Mouse (Mus musculus): Measurements from ENCODE around the gene Ick. TPM values are rescaled to one million over a fixed set of nuclear protein-coding genes. Genes with fewer than 3 reads are reported as not detected.

Ick gene
- polyA plus RNA-seq (2012; rRNA removed): 33.0 and 34.6 TPM in 2 replicates

DNA sequence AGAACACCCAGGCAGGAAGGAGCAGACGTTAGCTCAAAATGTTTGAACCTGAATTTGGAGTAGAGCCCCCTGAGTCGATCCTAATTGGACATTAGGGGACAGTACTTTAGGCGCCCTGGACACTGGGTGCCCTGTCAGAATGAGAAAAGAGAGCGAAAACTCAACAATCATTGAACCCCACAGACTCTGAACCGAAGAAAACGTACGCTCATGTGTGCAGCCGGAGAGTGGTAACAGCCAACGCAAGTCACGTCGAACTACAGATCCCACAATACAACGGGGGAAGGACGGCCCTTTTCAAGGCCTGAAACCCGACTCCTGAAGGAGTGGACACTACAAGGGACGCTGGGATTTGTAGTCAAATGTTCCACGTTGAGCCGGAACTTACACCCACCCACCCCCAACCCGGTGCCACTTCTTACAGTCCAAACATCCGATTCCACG lies at the start of gene Ick, which contains the start of gene Fbxo9:
TSS of gene Ick (plus strand) at position 397 of the 444 bp plus-strand sequence.
TSS of gene Fbxo9 (minus strand) at position 270 of the 444 bp plus-strand sequence.

DNA sequence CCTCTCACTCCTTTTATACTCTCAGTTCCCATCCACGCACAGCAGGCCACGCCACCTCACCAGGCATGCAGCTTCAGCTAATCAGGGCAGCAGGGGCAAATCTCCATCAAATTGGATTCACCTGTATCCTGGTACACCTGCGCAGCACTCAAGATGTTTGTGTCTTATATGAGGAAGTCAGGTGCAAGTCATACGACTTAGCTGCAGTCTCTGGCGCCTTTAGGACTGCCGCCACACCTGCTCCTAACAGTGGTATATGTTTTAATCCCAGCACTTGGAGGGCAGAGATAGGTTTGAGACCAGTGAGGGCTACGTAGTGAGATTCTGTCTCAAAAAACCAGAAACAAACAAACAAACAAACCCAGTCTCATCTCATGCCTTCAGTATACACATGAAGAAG lies 73.5 kb downstream of the Ick start, which contains the start of gene Gsta4:
TSS of gene Gsta4 (plus strand) at position 301 of the 400 bp plus-strand sequence.

Other genes starting within 250 kb of the Ick start
- 15.7 and 20.9 TPM in 2 replicates for gene Elovl5, start 191.8 kb upstream of the Ick start, polyA plus RNA-seq (2012; rRNA removed)
- not detected in 2 replicates for gene Gcm1, start 57.3 kb upstream of the Ick start, polyA plus RNA-seq (2012; rRNA removed)
- gene Fbxo9, start 127 bp upstream of the Ick start, polyA plus RNA-seq (2012; rRNA removed): 52.9 and 69.2 TPM in 2 replicates
- gene Gsta4, start 73.6 kb downstream of the Ick start, polyA plus RNA-seq (2012; rRNA removed): 7.5 and 10.2 TPM in 2 replicates
- gene Gsta1, start 121.5 kb downstream of the Ick start, polyA plus RNA-seq (2012; rRNA removed): 3.2 and 3.5 TPM in 2 replicates
- gene Gm3776, start 147.9 kb downstream of the Ick start, polyA plus RNA-seq (2012; rRNA removed): 0.16 and 0.87 TPM in 2 replicates
- gene Gm10639, start 180.7 kb downstream of the Ick start, polyA plus RNA-seq (2012; rRNA removed): not detected in 2 replicates
- gene Omt2a, start 205.6 kb downstream of the Ick start, polyA plus RNA-seq (2012; rRNA removed): not detected in 2 replicates
- not detected in 2 replicates for gene Omt2b, start 218.4 kb downstream of the Ick start, polyA plus RNA-seq (2012; rRNA removed)
- 0.28 TPM in 1 of 2 replicates, not detected in the other for gene Gsta2, start 246.6 kb downstream of the Ick start, polyA plus RNA-seq (2012; rRNA removed)

Data from colon, adult 2 months (tissue).